Comparison of ENCODE assay signal across 20 mouse cellular contexts in the genomic region with DNA sequence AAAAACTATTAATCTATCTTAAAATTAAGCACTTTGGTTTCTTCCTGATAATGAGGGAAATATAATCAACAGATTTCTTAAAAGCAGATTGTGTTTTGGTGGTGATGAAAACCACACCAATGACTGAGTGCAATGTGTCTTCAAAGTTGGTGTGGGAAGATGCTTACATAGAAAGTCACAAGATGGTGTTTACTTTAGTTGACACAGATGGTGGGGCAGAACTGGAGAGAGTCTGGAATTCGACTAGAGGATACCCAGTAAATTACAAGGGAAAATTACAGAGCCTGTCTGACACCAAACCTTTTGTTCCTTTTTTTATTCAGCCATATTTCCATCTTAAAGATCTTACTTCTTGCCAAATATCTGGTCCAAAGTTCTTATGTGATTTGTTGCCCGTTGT.
"Had no signal": no experiment of that assay in that cellular context is flagged by ENCODE, and none has a peak within 500 bp of the region (broad histone marks: within the 10 kb centered on the region; RNA-seq: fewer than 3 reads in every experiment).

No protein-coding gene starts in this region.

- H3K4me2 ChIP-seq: limb, embryonic 12.5 days; limb, embryonic 15.5 days; liver, embryonic 11.5 days; liver, embryonic 15.5 days; lung, embryonic 15.5 days; midbrain, embryonic 13.5 days; neural tube, embryonic 13.5 days had no signal

- ATAC-seq: intestine, postnatal 0 days; midbrain, embryonic 13.5 days; midbrain, embryonic 16.5 days had no signal

- H3K4me3 ChIP-seq: limb, embryonic 12.5 days; limb, embryonic 15.5 days; liver, embryonic 15.5 days; lung, embryonic 15.5 days; megakaryocyte, embryonic 14.5 days; midbrain, embryonic 10.5 days; midbrain, embryonic 13.5 days; myocyte; neural tube, embryonic 13.5 days had no signal

- H3K36me3 ChIP-seq: limb, embryonic 12.5 days; limb, embryonic 15.5 days; liver, embryonic 15.5 days; lung, embryonic 15.5 days; midbrain, embryonic 10.5 days; midbrain, embryonic 13.5 days; neural tube, embryonic 13.5 days had no signal

- DNase-seq: kidney, adult 2 months; kidney, postnatal 25 days; left cerebral cortex, postnatal 4 days; lung, adult 18-20 months; lung, postnatal 10 days; lung, postnatal 36 days; thymus, postnatal 25 days had no signal

- H3K4me1 ChIP-seq: limb, embryonic 12.5 days; limb, embryonic 15.5 days; liver, embryonic 15.5 days; lung, embryonic 15.5 days; megakaryocyte, embryonic 14.5 days; midbrain, embryonic 10.5 days; midbrain, embryonic 13.5 days; neural tube, embryonic 13.5 days had no signal

- H3K27ac ChIP-seq: kidney, postnatal 0 days; limb, embryonic 12.5 days; limb, embryonic 15.5 days; liver, embryonic 15.5 days; lung, embryonic 15.5 days; midbrain, embryonic 10.5 days; midbrain, embryonic 13.5 days; neural tube, embryonic 13.5 days had no signal

- H3K9me3 ChIP-seq: limb, embryonic 12.5 days; limb, embryonic 15.5 days; liver, embryonic 15.5 days; lung, embryonic 15.5 days; megakaryocyte, embryonic 14.5 days; midbrain, embryonic 10.5 days; midbrain, embryonic 13.5 days; neural tube, embryonic 13.5 days had no signal

- H3K9ac ChIP-seq: limb, embryonic 12.5 days; limb, embryonic 15.5 days; liver, embryonic 15.5 days; lung, embryonic 15.5 days; midbrain, embryonic 13.5 days; neural tube, embryonic 13.5 days had no signal

- H3K27me3 ChIP-seq: limb, embryonic 12.5 days; limb, embryonic 15.5 days; liver, embryonic 15.5 days; lung, embryonic 15.5 days; megakaryocyte, embryonic 14.5 days; midbrain, embryonic 13.5 days; neural tube, embryonic 13.5 days had no signal
